Mouse (Mus musculus): ENCODE measurements around the gene Banp.

DNA sequence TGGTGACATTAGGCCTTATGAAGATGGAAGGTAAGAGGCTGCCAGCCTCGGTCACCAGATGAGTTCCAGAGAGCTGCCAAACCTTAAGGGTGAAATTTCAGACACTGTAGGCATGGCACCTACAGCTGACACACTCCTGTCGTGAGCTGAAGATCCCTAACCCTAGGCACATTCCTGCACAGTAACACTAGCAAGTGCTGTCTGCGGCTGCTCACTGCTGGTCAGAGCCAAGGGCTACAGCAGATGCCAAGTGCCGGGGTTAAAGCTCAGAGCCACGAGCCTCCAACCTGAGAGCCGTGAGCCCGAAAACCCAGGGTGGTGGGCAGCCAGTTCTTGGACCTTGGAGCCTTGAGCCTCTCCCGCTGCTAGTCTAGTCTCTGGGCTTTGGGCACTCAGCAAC is 5.8 kb upstream of the Banp start:
- TF ChIP-seq CTCF (IDR thresholded peaks at IDR 0.05; ENCODE audit: extremely low read depth, insufficient read depth, insufficient read length, insufficient replicate concordance) (no peak), POLR2A (IDR thresholded peaks at IDR 0.05; ENCODE audit: low read depth, low read length) (no peak)
